Mouse (Mus musculus) thymus, postnatal 36 days (tissue): ENCODE data around the gene Ulk3.

Experiments
- DNase-seq, 2 experiments: peaks; one replicate each; pipeline ENCODE4 v3.0.0; 2022; ENCODE audit warnings: mixed read lengths in 2 of 2

Gene Ulk3

GRCm38 (mm10) chr9:57574397-57574796 is 14.9 kb upstream of the Ulk3 start:
- no peak for DNase-seq

GRCm38 (mm10) chr9:57575577-57575976 is 13.7 kb upstream of the Ulk3 start:
- DNase-seq = no peak

DNA sequence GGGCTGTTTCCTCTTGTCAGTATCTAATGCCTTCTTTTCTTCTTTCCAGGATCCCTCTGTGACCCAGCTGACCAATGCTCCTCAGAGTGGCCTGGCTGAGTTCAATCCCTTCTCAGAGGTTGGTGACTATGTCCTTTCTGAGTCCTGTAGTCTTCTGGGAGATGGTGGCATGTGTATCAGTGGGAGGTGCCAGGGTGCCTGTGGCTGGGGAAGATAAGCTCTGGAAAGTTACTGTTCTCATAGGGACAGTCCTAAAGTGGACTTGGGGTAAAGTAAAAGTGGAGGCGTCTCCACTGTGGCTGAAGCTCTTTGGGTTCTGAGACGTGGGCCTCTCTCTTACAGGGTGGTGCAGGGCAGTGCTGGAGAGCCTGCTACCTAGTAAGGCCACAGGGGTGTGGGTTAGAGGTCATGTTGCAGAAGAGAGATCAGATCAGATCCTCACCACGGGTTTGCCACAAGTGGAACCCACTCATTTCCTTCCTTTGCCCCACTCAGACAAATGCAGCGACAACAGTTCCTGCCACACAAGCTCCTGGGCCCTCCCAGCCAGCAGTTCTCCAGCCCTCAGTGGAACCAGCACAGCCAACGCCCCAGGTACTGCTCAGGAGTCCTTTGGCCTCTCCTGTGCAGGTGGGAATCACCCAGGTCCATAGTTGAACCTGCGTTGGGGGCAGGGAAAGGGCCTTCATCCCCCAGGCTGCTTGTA is 12.0 kb upstream of the Ulk3 start:
- DNase-seq = no peak

DNA sequence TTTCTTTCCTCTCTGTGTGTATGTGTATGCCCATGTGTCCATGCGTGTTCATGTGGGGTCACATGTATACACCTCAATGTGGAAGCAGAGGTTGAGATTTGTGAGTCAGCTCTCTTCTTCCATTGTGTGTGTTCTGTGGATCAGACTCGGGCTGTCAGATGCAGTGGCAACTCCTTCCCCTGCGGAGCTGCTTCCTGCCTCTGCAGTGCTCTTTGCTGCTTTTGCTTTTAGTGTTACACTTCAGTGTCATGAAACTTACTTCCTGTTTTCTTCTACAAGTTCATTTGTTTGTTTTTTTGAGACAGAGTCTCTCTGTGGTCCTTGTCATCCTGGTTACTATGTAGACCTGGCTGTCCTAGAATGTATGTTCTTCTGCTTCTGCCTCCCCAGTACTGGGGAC is 4.3 kb upstream of the Ulk3 start:
- no peak for DNase-seq

GRCm38 (mm10) chr9:57590726-57591125 is 1.5 kb downstream of the Ulk3 start:
- no peak for DNase-seq

DNA sequence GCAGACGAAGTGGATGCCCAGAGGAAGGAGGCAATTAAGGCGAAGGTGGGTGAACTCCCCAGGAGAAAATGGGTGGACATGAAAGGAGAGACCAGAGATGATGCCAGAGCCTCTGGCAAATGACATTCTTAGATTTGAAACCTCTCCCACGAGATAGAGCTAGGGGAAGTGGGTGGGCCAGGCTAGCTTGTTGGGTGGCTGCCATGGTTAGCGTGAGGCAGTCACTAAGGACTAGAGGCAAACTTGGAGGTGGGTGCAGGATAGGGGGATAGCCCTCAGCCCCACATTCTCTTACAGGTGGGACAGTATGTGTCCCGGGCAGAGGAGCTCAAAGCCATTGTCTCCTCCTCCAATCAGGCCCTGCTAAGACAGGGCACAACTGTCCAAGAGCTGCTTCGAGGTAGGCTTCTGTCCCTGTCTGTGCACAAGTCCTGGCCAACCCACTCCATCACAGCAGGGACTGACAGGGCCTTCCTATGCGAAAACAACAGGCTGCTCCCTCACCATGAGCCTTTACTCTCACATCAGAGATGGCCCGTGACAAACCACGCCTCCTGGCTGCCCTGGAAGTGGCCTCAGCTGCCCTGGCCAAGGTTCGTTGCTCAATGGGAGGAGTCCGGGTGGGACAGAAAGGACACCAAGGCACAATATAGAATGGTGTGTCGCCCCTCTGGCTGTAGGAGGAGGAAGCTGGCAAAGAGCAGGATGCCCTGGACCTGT is 4.4 kb downstream of the Ulk3 start:
- DNase-seq = no peak

GRCm38 (mm10) chr9:57594174-57594509 is 4.9 kb downstream of the Ulk3 start:
- DNase-seq = no peak

DNA sequence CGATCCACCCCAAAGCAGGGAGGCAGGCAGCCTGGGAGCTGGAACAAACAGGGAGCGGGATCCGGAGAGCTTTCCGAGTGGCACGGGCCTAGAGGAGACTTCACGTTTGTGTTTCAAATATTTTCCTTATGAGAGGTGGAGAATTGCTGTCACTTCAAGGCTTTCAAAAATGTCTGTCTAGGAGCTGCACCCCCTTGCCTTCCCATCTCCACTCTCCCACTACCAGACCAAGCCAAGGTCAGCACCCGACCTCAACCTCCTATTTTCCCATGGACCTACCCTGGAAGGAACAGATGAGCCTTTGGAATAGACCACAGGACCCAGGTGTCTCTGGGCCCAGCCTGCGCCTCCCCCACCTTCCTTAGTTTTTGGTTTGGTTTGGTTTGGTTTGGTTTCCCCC is 8.0 kb downstream of the Ulk3 start:
- DNase-seq = no peak

- no peak for DNase-seq
Observed at GRCm38 (mm10) chr9:57597929-57598382, 8.7 kb downstream of the Ulk3 start.

GRCm38 (mm10) chr9:57598851-57599563 is 9.8 kb downstream of the Ulk3 start:
- DNase-seq = no peak

DNA sequence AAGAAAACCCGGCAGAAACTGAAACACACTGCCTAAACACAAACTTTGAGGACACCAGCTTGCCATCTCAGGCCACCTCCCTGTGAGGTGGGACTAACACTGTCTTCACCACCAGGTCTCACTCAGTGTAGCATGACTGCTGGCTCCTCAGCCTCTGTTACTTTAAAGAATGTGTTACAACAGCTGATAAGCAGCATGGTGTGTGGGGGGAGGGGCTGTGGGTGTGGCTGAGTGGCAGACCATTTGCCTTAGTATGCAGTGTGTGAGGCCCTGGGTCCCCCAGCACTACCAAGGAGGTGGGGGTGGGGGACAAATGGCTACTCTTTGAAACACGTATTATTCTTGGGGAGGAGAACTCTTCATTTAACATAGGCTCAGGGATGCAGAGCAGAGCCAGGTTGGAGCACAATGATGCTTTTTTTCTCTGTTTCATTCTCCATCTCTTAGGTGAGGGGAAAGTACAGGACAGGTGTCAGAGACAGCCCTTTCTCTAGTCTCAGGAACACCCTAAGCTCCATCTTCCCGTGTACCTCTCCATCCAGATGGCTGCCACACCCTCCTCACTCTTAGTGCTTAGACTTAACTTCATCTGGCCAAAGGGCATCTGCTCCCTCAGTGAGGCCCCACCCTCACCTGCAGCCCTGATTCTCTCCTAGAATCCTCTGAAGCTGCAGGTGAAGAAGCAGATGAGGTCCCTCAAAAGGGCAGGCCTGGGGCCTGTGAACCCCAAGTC is 11.5 kb downstream of the Ulk3 start:
- no peak for DNase-seq

DNA sequence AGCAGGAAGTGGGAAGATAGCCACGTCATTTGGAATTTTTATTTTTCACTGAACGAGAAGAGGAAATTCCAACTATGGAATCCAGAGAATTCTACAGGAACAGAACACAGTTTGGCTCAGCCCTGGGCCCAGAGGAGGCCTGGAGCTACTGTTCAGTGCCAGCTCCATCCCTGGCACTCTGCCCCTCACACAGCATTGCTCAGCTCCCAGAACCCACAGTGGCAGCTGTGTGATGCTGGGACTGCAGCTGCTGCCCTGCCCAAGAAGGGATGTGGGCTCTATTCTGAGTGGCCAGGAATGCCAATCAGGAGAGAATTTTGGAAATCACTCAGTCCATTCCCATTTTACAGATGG is 12.1 kb downstream of the Ulk3 start:
- DNase-seq = no peak

DNA sequence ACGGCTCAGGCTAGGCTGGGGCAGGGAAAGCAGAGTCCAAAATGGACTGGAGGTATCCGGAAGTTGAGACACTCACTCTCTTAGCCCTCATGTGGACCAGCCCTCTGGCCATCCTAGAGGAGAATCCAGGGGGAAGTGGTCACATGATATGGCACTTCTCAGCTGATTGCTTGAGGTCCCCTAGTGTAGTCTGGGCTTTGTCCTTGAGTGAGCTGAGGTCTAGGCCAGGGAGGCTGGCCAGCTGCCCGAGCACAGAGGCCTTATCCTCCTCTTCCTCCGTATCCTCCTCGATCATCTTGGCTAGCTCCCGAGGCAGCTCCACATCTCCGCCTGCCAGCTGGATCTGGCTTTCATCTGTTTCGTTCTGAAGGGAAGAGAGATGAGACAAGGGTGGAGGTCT is 12.8 kb downstream of the Ulk3 start:
- no peak for DNase-seq

DNA sequence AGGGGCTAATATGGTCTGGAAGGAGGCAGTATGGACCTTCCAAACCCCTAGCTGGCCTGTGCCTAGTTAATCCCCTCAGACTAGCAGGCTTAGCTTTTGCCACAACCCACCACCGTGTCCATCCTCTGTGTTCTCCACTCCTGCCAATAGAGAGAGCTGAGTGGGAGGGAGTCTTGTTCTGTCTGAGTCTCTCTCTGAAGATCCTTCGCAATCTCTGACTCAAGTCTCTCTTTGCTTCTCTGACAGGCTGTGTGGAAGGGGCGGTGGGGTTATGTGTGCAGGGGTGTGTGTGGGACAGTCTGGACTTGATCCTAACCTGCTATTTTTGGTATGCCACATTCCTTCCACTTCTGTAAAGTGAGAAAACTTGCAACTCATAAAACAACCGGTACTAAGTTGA is 15.6 kb downstream of the Ulk3 start:
- no peak for DNase-seq

GRCm38 (mm10) chr9:57605503-57605902 is 16.3 kb downstream of the Ulk3 start:
- no peak for DNase-seq

GRCm38 (mm10) chr9:57606139-57606851 is 17.0 kb downstream of the Ulk3 start, which contains the start of gene Cplx3:
Gene Cplx3, minus strand, starts transcription at chr9:57606281.
- DNase-seq = no peak

- DNase-seq = no peak
Observed at GRCm38 (mm10) chr9:57609803-57610202, 20.6 kb downstream of the Ulk3 start.

DNA sequence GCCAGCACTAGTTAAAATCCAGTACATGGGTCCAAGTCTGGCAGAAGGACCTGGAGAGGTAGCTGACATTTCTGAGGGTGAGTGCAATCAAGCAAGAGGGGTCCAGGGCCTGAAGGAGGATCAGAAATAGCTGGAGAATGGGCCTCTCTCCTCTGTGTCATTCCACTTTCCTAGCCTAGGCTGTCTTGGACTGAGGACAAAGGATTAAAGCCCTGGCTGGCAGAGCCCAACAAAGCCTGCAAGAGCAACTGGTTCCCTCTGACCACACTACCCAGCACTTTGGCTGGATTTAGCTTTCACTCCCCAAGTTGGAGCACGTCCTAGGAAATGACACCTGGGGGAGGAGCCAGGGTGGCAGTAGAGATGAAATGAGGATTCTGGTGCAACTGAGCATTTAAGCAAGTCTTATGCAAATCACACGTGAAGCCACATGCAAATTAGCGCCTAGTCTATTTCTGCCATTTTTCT is 21.1 kb downstream of the Ulk3 start:
- no peak for DNase-seq

- no peak for DNase-seq
Observed at GRCm38 (mm10) chr9:57612587-57612986, 23.3 kb downstream of the Ulk3 start.

DNA sequence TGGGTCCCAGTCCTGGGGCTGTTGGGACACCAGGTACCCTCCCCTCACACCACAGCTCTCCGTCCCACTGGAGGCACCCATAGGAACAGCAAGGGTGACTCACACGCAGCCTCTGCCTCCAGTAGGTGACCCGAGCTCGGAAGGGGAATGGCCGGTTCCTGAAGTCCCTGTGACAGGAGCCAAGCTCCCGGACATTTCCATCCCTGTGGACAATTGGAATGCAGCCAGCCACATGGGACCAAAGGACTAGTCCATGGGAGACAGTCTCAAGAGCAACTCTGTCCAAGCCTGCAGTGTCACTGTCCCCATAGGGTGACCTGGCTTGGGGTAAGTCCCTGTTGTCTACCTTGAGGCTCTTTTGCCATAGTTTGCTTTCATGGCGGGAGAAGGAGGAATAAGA is 24.7 kb downstream of the Ulk3 start:
- DNase-seq = no peak

DNA sequence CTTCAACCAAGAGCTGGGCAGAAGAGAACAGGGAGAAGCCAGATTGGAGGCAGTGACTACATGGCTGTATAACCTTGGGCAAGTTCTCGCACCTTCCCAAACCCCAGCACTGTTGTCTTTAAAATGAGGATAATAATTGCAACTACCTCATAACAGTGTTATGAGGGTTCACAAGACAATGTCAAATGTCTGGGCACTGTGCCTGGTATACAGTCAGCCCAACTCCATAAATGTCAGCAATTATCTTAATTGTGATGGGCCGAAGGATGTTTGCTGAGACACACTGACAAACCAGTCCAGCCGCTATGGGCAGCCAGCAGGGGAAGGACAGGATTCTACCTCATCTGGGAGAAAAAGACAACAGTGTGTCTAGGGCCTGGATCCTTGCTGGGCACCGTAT is 25.5 kb downstream of the Ulk3 start:
- DNase-seq = no peak

DNA sequence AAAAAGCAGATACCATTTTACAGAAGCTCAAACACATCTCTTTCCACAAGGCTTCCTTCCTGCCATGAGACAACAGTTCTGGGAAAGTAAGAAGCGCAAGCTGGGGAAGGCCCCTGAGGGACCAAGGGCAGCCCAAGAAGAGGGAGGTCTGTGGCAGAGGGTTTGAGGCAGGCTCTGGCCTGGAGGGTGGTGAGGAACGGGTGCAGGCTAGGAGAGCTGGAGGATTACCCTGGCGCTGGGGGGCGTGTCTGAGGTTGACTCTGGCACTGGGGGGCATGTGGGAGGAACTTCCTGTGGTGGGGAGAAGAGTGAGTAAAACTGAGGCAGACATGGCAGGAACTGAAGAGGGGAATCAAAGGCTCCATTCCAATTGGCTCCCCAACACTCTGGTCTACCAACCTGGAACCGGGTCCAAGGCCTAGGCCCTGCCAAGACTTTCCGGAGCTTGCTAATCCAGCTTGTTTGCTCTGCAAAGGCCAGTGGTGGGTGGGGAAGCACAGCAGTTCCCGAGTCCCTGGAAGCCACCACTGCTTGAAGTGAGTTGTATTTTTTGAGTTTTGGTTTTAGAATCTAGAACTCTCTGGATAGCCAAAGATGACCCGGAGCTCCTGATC is 28.4 kb downstream of the Ulk3 start:
- no peak for DNase-seq
